Mouse (Mus musculus) limb, embryonic 12.5 days (tissue): ENCODE data around the gene Mcoln2. TPM values are rescaled to one million over a fixed set of nuclear protein-coding genes. Genes with fewer than 3 reads are reported as not detected.
"Not testable (repeated sequence)": the region's sequence is repeated elsewhere in the genome, so short reads cannot be mapped to it uniquely, and the experiment has no call there.

Experiments
- ATAC-seq: fragments of 200-750 bp; cut with Nextera tagmentation; 2 replicates; pipeline ENCODE4 v1.8.0; 2017; ENCODE audit warnings: low read depth, moderate TSS enrichment; ENCODE audit not compliant: insufficient number of reproducible peaks, insufficient read depth, low FRiP score, low TSS enrichment
- H3K27ac ChIP-seq: fragments of 300-500 bp; sonication (generic); 2 replicates; pipeline ENCODE4 v1.5.1; 2016; ENCODE audit warnings: mild to moderate bottlenecking, moderate library complexity
- H3K27me3 ChIP-seq: fragments of 300-500 bp; sonication (generic); 2 replicates; pipeline ENCODE4 v1.6.1; 2016; ENCODE audit warnings: mild to moderate bottlenecking, moderate library complexity
- H3K36me3 ChIP-seq: fragments of 300-500 bp; sonication (generic); 2 replicates; pipeline ENCODE4 v1.6.1; 2016; ENCODE audit warnings: mild to moderate bottlenecking, moderate library complexity
- H3K4me1 ChIP-seq: fragments of 300-500 bp; sonication (generic); replicated peaks from 2 replicates; pipeline ENCODE4 v1.6.1; 2016
- H3K4me2 ChIP-seq: fragments of 300-500 bp; sonication (generic); 2 replicates; pipeline ENCODE4 v1.6.1; 2016; ENCODE audit warnings: mild to moderate bottlenecking, moderate library complexity
- H3K4me3 ChIP-seq: fragments of 300-500 bp; sonication (generic); replicated peaks from 2 replicates; pipeline ENCODE4 v1.5.1; 2016; ENCODE audit warnings: mild to moderate bottlenecking
- H3K9ac ChIP-seq: fragments of 300-500 bp; sonication (generic); replicated peaks from 2 replicates; pipeline ENCODE4 v1.6.1; 2016; ENCODE audit warnings: mild to moderate bottlenecking, moderate library complexity
- H3K9me3 ChIP-seq: fragments of 300-500 bp; sonication (generic); 2 replicates; pipeline ENCODE4 v1.6.1; 2016; ENCODE audit warnings: mild to moderate bottlenecking, moderate library complexity
- WGBS: fragments of 180-500 bp; shearing (Covaris S2); methylation state at CpG from one replicate; pipeline ENCODE4 v1.1.7; 2016; 5-methylcytosine and 5-hydroxymethylcytosine counted together
- polyA plus RNA-seq: library from polyadenylated mRNA; unstranded; fragments of >200 nt; fragmentation: Nextera tagmentation; extraction: Ambion mirVana; gene quantifications from 2 replicates; pipeline ENCODE4 v1.2.1, GENCODE M21; 2016

Mcoln2 gene
- polyA plus RNA-seq, 1 experiment from 2014 or later = 0.70 TPM

DNA sequence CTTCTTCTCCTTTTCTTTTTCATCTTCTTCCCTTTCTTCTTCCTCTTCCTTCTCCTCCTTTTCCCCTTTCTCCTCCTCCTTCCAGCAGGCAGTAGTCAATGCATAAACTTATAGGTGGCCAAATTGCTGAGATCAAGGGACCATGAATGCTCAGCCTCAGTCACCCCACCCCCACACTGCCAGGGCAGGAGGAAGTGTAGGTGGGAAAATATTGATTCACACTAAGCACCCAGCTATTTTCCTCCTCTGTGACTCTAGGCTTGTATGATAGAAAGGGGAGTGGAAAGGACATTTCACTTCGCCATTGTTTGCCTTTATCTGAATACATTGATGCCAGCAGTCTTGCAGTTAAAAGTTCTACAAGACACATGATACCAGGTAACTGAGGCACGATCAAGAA, 57.8 kb downstream of the Mcoln2 start:
- Histone ChIP-seq H3K36me3 (no peaks in the 10 kb centered on the region), H3K4me2 (no peak overlapping the region), H3K27ac (no peak overlapping the region), H3K4me3 (no peak overlapping the region), H3K9ac (no peak overlapping the region), H3K27me3 (peaks cover 2% of the 10 kb centered on the region; the same call in 1 of the 2 replicates), H3K4me1 (no peaks in the 10 kb centered on the region), H3K9me3 (no peaks in the 10 kb centered on the region)
- 81% methylated on average over 2 of the region's 2 CpGs for WGBS
- ATAC-seq = no peak

DNA sequence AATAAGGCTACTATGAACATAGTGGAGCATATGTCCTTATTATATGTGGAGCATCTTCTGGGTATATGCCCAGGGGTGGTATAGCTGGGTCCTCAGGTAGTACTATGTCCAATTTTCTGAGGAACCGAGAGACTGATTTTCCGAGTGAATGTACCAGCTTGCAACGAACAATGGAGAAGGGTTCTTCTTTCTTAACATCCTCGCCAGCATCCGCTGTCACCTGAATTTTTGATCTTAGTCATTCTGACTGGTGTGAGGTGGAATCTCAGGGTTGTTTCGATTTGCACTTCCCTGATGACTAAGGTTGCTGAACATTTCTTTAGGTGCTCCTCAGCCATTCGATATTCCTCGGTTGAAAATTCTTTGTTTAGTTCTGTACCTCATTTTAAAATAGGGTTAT, 60.1 kb downstream of the Mcoln2 start:
- not testable (repeated sequence) for H3K4me3 ChIP-seq, ATAC-seq

DNA sequence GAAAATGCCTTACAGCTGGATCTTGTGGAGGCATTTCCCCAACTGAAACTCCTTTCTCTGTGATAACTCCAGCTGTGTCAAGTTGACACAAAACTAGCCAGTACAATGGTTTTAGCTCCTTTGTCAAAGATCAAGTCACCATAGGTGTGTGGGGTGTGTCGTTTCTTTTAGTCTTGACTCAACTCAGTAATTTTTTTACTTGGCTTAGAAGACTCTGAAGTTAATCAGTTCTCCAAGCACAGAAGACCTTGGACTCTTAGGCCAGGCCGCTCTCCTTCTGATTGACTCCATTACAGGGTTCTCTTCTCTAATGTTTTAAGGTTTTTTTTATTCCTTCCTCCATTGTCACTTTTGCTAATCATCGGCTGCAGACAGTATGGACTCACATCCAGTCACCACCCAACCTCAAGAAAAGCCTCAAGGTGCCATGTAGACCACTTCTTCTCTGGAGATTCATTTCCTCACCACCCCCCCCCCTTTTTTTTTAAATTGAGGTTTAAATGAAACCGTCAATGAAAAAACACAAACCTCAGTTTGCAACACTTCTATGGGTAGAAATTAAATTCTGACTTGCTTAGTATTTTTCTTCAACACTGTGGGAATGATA, 61.6 kb downstream of the Mcoln2 start:
- peaks cover 2% of the 10 kb centered on the region; the same call in 1 of the 2 replicates for H3K27me3 ChIP-seq

More for the DNA sequence above, 60.1 kb downstream of the Mcoln2 start:
- not testable (repeated sequence) for H3K4me2 ChIP-seq, H3K27me3 ChIP-seq, H3K36me3 ChIP-seq, H3K9me3 ChIP-seq, H3K9ac ChIP-seq, H3K27ac ChIP-seq, H3K4me1 ChIP-seq
- 93% methylated on average over 8 of the region's 8 CpGs for WGBS

DNA sequence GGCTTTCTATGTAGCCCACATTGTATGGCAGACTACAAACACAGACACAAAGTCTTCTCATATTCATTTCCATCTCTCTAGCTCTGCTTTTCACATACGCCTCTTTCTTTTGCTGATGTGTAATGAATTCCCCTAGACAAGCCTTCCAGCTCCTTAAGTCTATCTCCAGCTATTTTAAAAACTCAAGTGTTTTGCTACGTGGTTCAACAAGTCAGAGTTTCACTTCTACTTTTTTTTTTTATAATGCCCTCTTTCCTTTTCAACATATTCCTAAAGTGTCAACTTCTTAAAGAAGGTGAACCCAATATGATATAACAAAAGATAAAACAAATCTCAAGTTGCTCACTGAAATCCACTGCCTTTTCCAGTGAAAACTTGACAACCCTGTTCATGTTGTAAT, 62.3 kb downstream of the Mcoln2 start:
- Histone ChIP-seq H3K36me3 (no peaks in the 10 kb centered on the region), H3K9ac (no peak overlapping the region), H3K27me3 (peaks cover 2% of the 10 kb centered on the region; the same call in 1 of the 2 replicates), H3K4me2 (no peak overlapping the region), H3K9me3 (no peaks in the 10 kb centered on the region), H3K4me3 (no peak overlapping the region), H3K27ac (no peak overlapping the region), H3K4me1 (no peaks in the 10 kb centered on the region)
- no peak for ATAC-seq
- WGBS = 83% methylated on average over 2 of the region's 2 CpGs

More for the DNA sequence above, 61.6 kb downstream of the Mcoln2 start:
- H3K4me1 ChIP-seq = no peaks in the 10 kb centered on the region
- 91% methylated on average over 4 of the region's 4 CpGs for WGBS
- H3K4me3 ChIP-seq = no peak overlapping the region
- H3K9me3 ChIP-seq = no peaks in the 10 kb centered on the region
- no peak overlapping the region for H3K9ac ChIP-seq
- H3K36me3 ChIP-seq = no peaks in the 10 kb centered on the region
- ATAC-seq = no peak
- no peak overlapping the region for H3K27ac ChIP-seq
- H3K4me2 ChIP-seq = no peak overlapping the region

DNA sequence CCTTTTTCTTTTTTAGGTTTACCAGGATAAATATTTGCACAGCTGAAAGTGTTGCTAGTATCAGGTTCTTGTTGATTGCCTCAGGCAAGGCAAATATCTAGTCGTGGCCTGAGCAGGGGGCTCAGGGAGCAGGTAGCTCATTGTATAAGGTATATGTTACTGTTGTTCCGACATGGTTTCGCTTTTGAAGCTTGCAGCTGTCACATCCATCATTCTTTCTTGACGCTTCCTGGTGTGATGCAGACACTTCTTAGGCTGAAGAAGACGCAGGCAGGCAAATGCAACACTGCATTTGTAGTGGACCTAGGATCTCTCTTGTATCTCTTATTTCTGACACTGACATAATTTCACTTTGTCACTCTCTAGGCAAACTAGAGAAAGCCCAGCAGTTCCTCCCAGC, 63.7 kb downstream of the Mcoln2 start:
- Histone ChIP-seq H3K4me1 (no peaks in the 10 kb centered on the region), H3K9me3 (no peaks in the 10 kb centered on the region), H3K9ac (no peak overlapping the region), H3K36me3 (no peaks in the 10 kb centered on the region), H3K27me3 (no peaks in the 10 kb centered on the region), H3K4me3 (no peak overlapping the region), H3K27ac (no peak overlapping the region), H3K4me2 (no peak overlapping the region)
- no peak for ATAC-seq
- WGBS = 47% methylated on average over 5 of the region's 5 CpGs

DNA sequence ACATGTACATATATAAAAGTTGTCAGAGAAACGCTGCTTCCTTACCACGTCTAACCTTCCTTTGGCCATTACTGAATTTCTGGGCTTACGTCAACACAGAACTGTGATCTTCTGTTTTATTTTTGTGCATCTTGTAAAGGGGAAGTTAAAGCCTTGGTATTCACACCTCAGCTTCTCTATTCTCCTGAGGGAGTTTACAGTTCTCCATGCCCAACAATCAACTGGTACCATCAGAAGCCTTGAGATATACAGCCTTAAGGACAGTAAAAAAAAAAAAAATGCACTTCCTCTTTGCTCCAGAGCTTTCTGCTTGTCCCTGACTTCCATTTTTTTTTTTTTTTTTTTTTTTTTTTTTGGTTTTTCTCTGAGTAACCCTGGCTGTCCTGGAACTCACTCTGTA, 66.9 kb downstream of the Mcoln2 start:
- Histone ChIP-seq H3K9ac (no peak overlapping the region), H3K9me3 (no peaks in the 10 kb centered on the region), H3K27ac (no peak overlapping the region), H3K4me3 (no peak overlapping the region), H3K4me1 (0 out of 2 replicates have a peak, but pooled peaks cover 3% of the 10 kb centered on the region), H3K36me3 (no peaks in the 10 kb centered on the region), H3K27me3 (peaks cover 25% of the 10 kb centered on the region), H3K4me2 (no peak overlapping the region)
- no peak for ATAC-seq
- 84% methylated on average over 3 of the region's 3 CpGs for WGBS

DNA sequence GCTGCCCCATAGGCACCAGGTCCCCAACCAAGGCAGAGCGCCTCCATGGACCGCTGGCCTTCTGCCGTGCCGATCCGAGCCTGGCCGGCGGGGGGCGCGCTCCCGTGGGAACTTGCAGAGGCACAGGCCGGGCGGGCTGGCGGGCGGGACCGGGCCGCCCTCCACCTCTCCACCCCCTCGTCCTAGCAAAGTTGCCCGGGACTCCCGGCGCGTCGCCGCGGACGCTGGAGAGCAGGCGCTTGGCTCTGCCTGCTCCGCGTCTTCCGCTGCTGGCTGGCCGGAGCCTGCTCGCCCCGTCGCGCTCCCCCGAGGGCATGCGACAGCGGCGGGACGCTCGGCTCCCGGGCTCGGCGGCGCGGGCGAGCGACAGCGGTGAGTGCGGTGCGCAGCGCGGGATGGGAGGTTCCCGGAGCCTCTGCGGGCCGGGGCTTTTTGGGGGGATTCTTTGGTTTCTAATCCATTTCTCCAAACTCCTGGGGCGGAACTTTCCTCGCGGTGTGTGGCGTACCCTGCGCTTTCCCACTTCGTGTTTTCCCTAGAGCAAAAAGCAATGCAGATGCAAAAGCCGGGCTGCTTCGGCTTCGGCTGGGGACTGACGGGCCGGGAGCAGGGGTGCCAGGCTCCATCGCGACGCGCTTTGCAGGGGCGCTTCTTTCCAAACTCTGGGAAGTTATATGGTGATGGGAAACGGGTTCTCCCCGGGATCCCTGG, 71.3 kb downstream of the Mcoln2 start, which contains the start of gene Lpar3:
Gene Lpar3, plus strand, starts transcription at position 188 of the 711 bp plus-strand sequence.
- under 1% methylated on average over 71 of the region's 73 CpGs for WGBS
- ATAC-seq = peak; percentile 85; the same call in 1 of the 2 replicates

DNA sequence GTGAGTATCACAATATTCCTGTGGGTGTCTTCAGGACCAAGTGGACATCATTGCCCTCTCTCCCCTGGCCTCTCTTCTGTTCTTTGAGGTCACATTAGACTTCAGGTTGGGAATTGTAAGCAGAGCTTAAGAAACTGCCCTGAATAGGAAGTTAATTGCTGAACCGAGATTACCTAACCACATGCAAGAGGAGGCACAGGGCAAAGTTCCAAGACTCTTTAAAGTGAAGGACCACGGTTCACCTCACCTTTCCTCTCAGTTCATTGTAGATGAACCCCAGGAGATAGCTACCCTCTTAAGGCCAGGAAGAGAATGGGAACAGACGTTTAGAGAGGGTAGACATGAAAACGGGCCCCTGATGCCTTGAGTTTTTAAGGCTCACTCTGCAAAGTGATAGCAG, 74.6 kb downstream of the Mcoln2 start:
- Histone ChIP-seq H3K4me2 (no peak overlapping the region), H3K9ac (no peak overlapping the region), H3K4me3 (no peak overlapping the region), H3K36me3 (no peaks in the 10 kb centered on the region), H3K4me1 (no peaks in the 10 kb centered on the region), H3K27ac (no peak overlapping the region), H3K9me3 (no peaks in the 10 kb centered on the region), H3K27me3 (peaks cover 40% of the 10 kb centered on the region)
- ATAC-seq = no peak
- 71% methylated on average over 4 of the region's 4 CpGs for WGBS

More for the DNA sequence above, 71.3 kb downstream of the Mcoln2 start, which contains the start of gene Lpar3:
- Histone ChIP-seq H3K4me2 (peak within 1 kb of the TSS; percentile 95), H3K27ac (peak within 1 kb of the TSS; percentile 17; the same call in 1 of the 2 replicates), H3K9me3 (no peaks in the 10 kb centered on the region), H3K9ac (peak within 1 kb of the TSS; percentile 71), H3K27me3 (peaks cover 43% of the 10 kb centered on the region), H3K4me3 (peak within 1 kb of the TSS; percentile 64), H3K36me3 (no peaks in the 10 kb centered on the region), H3K4me1 (0 out of 2 replicates have a peak, but pooled peaks cover 3% of the 10 kb centered on the region)

DNA sequence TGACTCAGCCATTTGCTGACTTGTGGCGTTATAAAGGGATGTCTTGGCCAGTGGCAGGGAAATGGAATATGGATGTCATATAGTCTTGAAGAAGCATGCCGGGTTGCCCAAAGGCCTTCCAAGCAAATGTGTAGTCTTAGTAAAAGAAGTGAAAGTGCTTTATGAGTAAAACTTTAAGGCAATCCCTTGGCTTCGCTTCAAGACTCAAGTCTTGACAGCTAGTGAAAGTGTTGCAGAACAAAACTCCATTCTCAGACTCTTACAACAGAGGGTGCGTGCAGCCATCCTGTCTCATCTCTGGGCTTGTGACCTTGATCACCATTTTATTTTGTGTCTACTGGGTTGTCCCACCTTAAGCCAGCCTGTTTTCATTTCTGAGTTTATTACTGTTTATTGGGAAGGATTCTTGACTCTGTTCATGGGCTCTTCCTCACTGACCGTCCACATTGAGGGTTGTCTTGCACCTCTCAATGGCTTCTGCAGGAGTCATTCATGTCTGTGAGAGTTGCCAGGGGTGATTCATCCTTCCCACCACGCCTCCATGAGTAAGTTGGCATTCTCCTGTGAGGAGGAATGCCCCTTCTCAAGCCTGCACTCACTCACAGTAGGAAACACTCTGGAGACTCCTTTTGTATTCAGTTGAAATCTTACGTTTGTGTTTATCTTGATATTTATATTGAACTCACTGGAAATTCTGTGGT, 75.6 kb downstream of the Mcoln2 start:
- Histone ChIP-seq H3K9ac (no peak overlapping the region), H3K27me3 (peaks cover 31% of the 10 kb centered on the region), H3K4me2 (no peak overlapping the region), H3K9me3 (no peaks in the 10 kb centered on the region), H3K27ac (no peak overlapping the region), H3K36me3 (no peaks in the 10 kb centered on the region), H3K4me1 (no peaks in the 10 kb centered on the region), H3K4me3 (no peak overlapping the region)
- ATAC-seq = no peak
- WGBS = 77% methylated on average over 7 of the region's 7 CpGs

DNA sequence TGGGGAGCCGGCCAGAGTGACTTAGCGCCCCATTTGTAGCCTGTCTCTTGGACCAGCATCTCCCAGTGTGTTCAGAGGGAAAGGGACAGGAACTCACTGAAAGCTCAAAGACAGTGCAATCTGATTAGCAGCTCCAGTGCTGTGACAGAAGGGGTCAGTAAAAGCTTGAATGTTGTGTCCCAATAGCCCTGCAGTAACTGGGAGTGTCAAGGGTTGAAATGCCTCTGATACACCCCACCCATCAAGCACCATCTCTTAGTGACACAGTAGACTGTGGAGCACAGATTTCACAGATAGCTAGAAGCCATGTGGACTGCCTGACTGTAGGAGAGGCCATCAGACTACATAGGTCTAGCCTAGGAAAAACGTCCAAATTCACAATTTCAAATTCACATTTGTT, 77.8 kb downstream of the Mcoln2 start:
- Histone ChIP-seq H3K4me1 (no peaks in the 10 kb centered on the region), H3K36me3 (no peaks in the 10 kb centered on the region), H3K9ac (no peak overlapping the region), H3K27ac (no peak overlapping the region), H3K9me3 (no peaks in the 10 kb centered on the region), H3K4me3 (no peak overlapping the region), H3K4me2 (no peak overlapping the region), H3K27me3 (peaks cover 10% of the 10 kb centered on the region)
- WGBS = 61% methylated on average over 3 of the region's 3 CpGs
- no peak for ATAC-seq
